Mouse (Mus musculus) effector memory CD4-positive, alpha-beta T cell, adult 7 months (primary cell): Measurements from ENCODE around the gene Unc119b. TPM values are rescaled to one million over a fixed set of nuclear protein-coding genes. Genes with fewer than 3 reads are reported as not detected.

Experiments
- polyA plus RNA-seq: library from polyadenylated mRNA; unstranded; fragments of 100-300 nt; shearing (Covaris generic); gene quantifications from one replicate; pipeline ENCODE4 v1.2.1, GENCODE M21; 2017

Unc119b gene
- 61.3 TPM for polyA plus RNA-seq

DNA sequence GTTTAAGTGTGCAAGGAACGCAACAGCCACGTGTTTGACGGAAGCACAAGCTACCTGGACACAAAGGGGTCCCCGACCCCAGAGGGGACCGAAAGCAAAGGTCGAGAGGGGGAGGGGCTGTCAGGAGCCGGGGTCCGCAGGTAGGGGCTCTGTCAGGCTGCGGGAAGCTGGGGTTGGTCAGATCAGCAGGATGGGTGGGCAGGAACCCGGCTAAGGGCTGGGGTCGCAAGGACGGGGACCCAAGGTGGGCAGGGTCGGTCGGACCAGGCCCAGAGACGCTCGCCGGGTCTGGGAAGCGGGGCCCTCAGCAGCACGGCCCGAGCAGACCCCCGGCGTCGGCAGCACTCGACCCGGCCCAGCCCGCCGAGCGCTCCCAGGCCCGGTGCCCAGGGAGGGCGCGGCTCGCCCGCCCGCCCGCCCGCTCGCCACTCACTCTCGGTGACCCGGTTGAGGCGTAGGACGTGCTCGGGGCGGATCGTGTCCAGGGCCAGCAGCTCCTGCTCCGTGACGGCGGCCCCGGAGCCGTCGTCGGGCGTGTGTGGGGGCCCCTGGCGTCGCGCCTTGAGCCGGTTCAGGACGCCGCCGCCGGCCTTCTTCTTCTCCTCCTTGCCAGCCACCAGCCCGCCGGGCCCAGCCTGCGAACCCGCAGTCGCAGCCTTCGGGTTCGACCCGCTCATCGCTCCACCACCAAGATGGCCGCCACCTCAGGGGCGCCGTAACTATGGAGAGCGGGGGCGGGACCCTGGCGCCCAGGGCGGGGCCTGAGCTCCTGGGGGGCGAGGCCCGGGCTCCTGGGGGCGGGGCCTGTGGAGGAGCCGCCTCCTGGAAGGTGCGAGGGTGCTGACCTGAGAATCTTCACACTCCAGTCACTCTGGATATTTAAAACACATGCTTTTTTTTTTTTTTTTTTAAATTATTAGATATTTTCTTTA lies at the start of gene Unc119b:
Gene Unc119b (minus strand): TSS at position 742 of the 932 bp plus-strand sequence.

DNA sequence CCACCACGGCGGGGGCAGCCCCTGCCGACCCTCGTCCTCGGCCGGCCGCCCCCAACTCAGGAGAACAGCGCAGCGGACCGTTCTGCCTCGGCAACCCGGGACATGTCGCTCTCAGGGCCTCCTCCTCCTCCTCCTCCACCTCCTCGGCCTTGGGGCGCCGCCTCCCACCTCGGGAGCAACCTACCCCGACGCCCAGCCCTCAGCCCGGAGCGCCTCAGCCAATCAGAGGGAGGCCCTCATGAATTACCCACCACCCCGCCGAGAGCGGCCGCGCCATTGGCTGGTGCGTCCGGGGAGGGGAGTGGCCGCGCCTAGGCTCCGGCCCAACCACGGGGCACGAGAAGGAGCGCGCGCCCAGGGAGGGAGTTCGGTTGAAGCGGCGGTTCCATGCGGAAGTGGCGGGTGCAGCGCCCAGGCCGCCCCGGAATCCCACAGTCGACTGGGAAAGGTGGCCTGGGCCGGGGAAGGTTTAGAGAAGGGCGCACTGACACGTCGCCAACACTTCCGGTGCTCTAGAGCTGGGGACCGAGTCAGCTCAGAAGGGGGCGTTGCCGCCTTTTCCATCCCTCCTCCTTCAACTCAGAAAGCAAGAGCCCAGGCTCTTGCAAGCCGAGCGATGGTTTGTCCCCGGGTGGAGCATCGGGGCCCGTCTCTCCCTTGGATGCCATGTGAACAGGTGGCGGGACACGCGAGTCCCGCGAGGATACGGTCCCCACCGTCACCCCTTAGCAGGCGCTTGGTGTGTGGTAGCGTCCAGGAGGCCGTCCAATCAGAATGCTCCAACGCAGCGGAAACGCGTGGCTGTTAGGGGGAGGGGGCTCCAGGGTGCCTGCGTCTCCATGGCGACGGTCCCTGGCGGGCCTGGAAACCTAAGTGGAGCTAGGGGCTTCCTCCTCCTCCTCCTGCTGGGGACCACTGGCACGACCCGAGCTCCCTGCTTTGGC lies 23.5 kb upstream of the Unc119b start, which contains the start of gene Mlec:
Gene Mlec (minus strand): TSS at position 140 of the 944 bp plus-strand sequence.

DNA sequence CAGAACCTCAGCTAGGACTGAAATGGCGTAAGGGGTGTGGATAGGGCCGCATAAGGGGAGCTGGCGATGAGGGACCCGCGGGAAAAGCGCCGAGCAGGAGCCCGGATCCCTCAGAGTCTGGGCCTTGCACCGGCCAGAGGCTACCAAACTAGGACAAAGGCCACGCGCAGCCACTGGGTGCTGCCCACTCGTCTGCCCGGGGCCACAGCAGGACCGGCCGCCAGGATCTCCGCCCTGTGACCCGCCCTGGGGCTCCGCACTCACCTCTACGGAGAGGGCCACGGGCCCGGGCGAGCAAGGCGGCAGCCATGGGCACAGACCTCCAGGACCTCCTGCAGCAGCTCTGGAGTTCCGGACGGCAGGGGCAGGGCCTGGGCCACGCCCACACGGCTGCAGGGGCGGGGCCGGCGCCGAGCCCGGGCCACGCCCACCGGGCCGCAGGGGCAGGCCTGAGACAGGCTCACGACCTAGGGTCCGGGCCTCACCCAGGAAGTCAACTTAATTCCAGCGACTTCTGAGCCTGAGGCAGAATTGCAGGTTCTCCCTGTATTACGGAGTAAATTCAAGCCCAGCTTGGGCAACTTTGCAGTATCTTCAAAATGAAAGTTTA lies 15.7 kb downstream of the Unc119b start, which contains the start of gene Acads:
Gene Acads (minus strand): TSS at position 386 of the 610 bp plus-strand sequence.

DNA sequence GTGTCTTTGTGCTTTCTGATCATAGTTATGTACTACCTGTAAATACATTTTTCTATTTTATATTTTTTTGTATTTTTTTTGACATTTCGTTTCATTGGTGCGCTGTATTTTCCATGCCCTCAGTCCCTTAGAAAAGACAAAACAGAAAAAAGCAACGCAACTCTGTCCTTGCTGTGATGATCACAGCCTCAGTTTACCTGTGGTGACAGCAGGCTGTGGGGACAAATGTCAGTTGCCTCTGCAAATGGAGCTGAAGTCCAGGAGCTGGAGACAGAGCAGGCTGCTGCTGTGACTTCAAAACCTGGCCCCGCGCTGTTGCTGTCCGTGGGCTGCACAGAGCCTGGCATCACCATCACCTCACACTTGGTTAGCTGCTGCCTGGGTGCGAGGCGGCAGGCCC lies 36.6 kb downstream of the Unc119b start, which contains the start of gene Gm10401:
Gene Gm10401 (minus strand): TSS at position 101 of the 400 bp plus-strand sequence.

Other genes with a start within 250 kb of the Unc119b start
- gene Oasl2, start 238.0 kb downstream of the Unc119b start, polyA plus RNA-seq = 19.3 TPM
- 8.6 TPM for gene Oasl1, start 211.7 kb downstream of the Unc119b start, polyA plus RNA-seq
- gene 2210016L21Rik, start 192.8 kb downstream of the Unc119b start, polyA plus RNA-seq = 24.9 TPM
- gene Hnf1a, start 163.9 kb downstream of the Unc119b start, polyA plus RNA-seq = not detected
- gene Sppl3, start 123.8 kb downstream of the Unc119b start, polyA plus RNA-seq = 60.2 TPM
- 2.4 TPM for gene Gm10401, start 36.7 kb downstream of the Unc119b start, polyA plus RNA-seq
- gene Acads, start 15.6 kb downstream of the Unc119b start, polyA plus RNA-seq = 15.6 TPM
- 61.4 TPM for gene Mlec, start 23.2 kb upstream of the Unc119b start, polyA plus RNA-seq
- not detected for gene Cabp1, start 59.4 kb upstream of the Unc119b start, polyA plus RNA-seq
- 115 TPM for gene Pop5, start 100.9 kb upstream of the Unc119b start, polyA plus RNA-seq
- gene Rnf10, start 137.9 kb upstream of the Unc119b start, polyA plus RNA-seq = 130 TPM
- 40.2 TPM for gene Coq5, start 144.7 kb upstream of the Unc119b start, polyA plus RNA-seq
- gene Dynll1, start 166.0 kb upstream of the Unc119b start, polyA plus RNA-seq = 331 TPM
- gene Srsf9, start 192.2 kb upstream of the Unc119b start, polyA plus RNA-seq = 88.6 TPM
- gene Gatc, start 206.2 kb upstream of the Unc119b start, polyA plus RNA-seq = 5.5 TPM
- gene Triap1, start 206.2 kb upstream of the Unc119b start, polyA plus RNA-seq = 22.9 TPM
- 459 TPM for gene Cox6a1, start 214.0 kb upstream of the Unc119b start, polyA plus RNA-seq